Mouse (Mus musculus): ENCODE data around the gene Mapk11. TPM values are rescaled to one million over a fixed set of nuclear protein-coding genes. Genes with fewer than 3 reads are reported as not detected.

Mapk11 gene
- polyA plus RNA-seq, 1 experiment from 2014 or later = 1.9 TPM

- 86% methylated on average over 12 of the region's 12 CpGs for WGBS
- no peak for TF ChIP-seq CTCF (IDR thresholded peaks at IDR 0.05; ENCODE audit: low read depth)
- no peak overlapping the region for H3K9ac ChIP-seq (ENCODE audit: low read depth, low read length)
- H3K4me1 ChIP-seq (replicated peaks; ENCODE audit: control insufficient read depth, insufficient read depth, low read length) = no peaks in the 10 kb centered on the region
- no peaks in the 10 kb centered on the region for H3K9me3 ChIP-seq (ENCODE audit: control insufficient read depth)
- no peaks in the 10 kb centered on the region for H3K27me3 ChIP-seq (replicated peaks; ENCODE audit: control insufficient read depth, insufficient read depth, low read length)
- no peak overlapping the region for H3K4me3 ChIP-seq (ENCODE audit: low read depth, low read length)
- H3K36me3 ChIP-seq (ENCODE audit: control insufficient read depth, insufficient read depth) = peaks cover 95% of the 10 kb centered on the region
- H3K27ac ChIP-seq (ENCODE audit: low read depth, low read length) = no peak overlapping the region
- no peak for ATAC-seq
- no peak overlapping the region for H3K4me2 ChIP-seq (replicated peaks; ENCODE audit: low read depth)
Observed at GRCm38 (mm10) chr15:89100823-89101222, 48.6 kb downstream of the Mapk11 start.

- no peak for ATAC-seq
- H3K4me2 ChIP-seq (replicated peaks; ENCODE audit: low read depth) = no peak overlapping the region
Observed at GRCm38 (mm10) chr15:89098616-89099015, 50.8 kb downstream of the Mapk11 start.

GRCm38 (mm10) chr15:89097450-89097849 is 52.0 kb downstream of the Mapk11 start:
- H3K9ac ChIP-seq (ENCODE audit: low read depth, low read length) = no peak overlapping the region
- H3K9me3 ChIP-seq (ENCODE audit: control insufficient read depth) = no peaks in the 10 kb centered on the region
- WGBS = 94% methylated on average over 5 of the region's 5 CpGs
- ATAC-seq = no peak
- no peak overlapping the region for H3K27ac ChIP-seq (ENCODE audit: low read depth, low read length)
- no peak for TF ChIP-seq CTCF (IDR thresholded peaks at IDR 0.05; ENCODE audit: low read depth)
- no peaks in the 10 kb centered on the region for H3K4me1 ChIP-seq (replicated peaks; ENCODE audit: control insufficient read depth, insufficient read depth, low read length)
- no peak overlapping the region for H3K4me2 ChIP-seq (replicated peaks; ENCODE audit: low read depth)
- no peaks in the 10 kb centered on the region for H3K27me3 ChIP-seq (replicated peaks; ENCODE audit: control insufficient read depth, insufficient read depth, low read length)
- peaks cover 99% of the 10 kb centered on the region for H3K36me3 ChIP-seq (ENCODE audit: control insufficient read depth, insufficient read depth)
- no peak overlapping the region for H3K4me3 ChIP-seq (ENCODE audit: low read depth, low read length)

More at GRCm38 (mm10) chr15:89098616-89099015, 50.8 kb downstream of the Mapk11 start:
- Histone ChIP-seq H3K36me3 (ENCODE audit: control insufficient read depth, insufficient read depth) (peaks cover 97% of the 10 kb centered on the region), H3K27ac (ENCODE audit: low read depth, low read length) (no peak overlapping the region), H3K4me3 (ENCODE audit: low read depth, low read length) (no peak overlapping the region), H3K9ac (ENCODE audit: low read depth, low read length) (no peak overlapping the region), H3K4me1 (replicated peaks; ENCODE audit: control insufficient read depth, insufficient read depth, low read length) (no peaks in the 10 kb centered on the region), H3K9me3 (ENCODE audit: control insufficient read depth) (no peaks in the 10 kb centered on the region), H3K27me3 (replicated peaks; ENCODE audit: control insufficient read depth, insufficient read depth, low read length) (no peaks in the 10 kb centered on the region)
- 93% methylated on average over 7 of the region's 7 CpGs for WGBS
- no peak for TF ChIP-seq CTCF (IDR thresholded peaks at IDR 0.05; ENCODE audit: low read depth)

Small RNA genes lying within 50 kb of the gene (microRNA-seq; reads per million reads assigned to microRNA genes)
- 2.2 reads per million for gene Mir6958
- gene Mir7118 = 0.82 reads per million

Other genes starting within 250 kb of the Mapk11 start
- gene Ttll8, start 195.2 kb downstream of the Mapk11 start, polyA plus RNA-seq (2015; fragmentation: Nextera tagmentation; extraction: Ambion mirVana) = not detected in 2 replicates
- not detected in 2 replicates for gene Mlc1, start 170.6 kb downstream of the Mapk11 start, polyA plus RNA-seq (2015; fragmentation: Nextera tagmentation; extraction: Ambion mirVana)
- gene Mov10l1, start 166.7 kb downstream of the Mapk11 start, polyA plus RNA-seq (2015; fragmentation: Nextera tagmentation; extraction: Ambion mirVana) = not detected in 2 replicates
- 0.26 and 0.48 TPM in 2 replicates for gene Panx2, start 89.9 kb downstream of the Mapk11 start, polyA plus RNA-seq (2015; fragmentation: Nextera tagmentation; extraction: Ambion mirVana)
- 32.5 and 33.0 TPM in 2 replicates for gene Trabd, start 74.5 kb downstream of the Mapk11 start, polyA plus RNA-seq (2015; fragmentation: Nextera tagmentation; extraction: Ambion mirVana)
- 9.6 and 10.4 TPM in 2 replicates for gene Selenoo, start 60.5 kb downstream of the Mapk11 start, polyA plus RNA-seq (2015; fragmentation: Nextera tagmentation; extraction: Ambion mirVana)
- 3.6 and 4.2 TPM in 2 replicates for gene Tubgcp6, start 26.5 kb downstream of the Mapk11 start, polyA plus RNA-seq (2015; fragmentation: Nextera tagmentation; extraction: Ambion mirVana)
- gene Hdac10, start 20.9 kb downstream of the Mapk11 start, polyA plus RNA-seq (2015; fragmentation: Nextera tagmentation; extraction: Ambion mirVana) = 7.6 and 8.6 TPM in 2 replicates
- 2.3 and 2.7 TPM in 2 replicates for gene Mapk12, start 8.9 kb downstream of the Mapk11 start, polyA plus RNA-seq (2015; fragmentation: Nextera tagmentation; extraction: Ambion mirVana)
- 71.5 and 74.0 TPM in 2 replicates for gene Plxnb2, start 31.2 kb upstream of the Mapk11 start, polyA plus RNA-seq (2015; fragmentation: Nextera tagmentation; extraction: Ambion mirVana)
- 3.2 and 3.4 TPM in 2 replicates for gene Dennd6b, start 46.9 kb upstream of the Mapk11 start, polyA plus RNA-seq (2015; fragmentation: Nextera tagmentation; extraction: Ambion mirVana)
- 17.7 and 21.3 TPM in 2 replicates for gene Ppp6r2, start 61.9 kb upstream of the Mapk11 start, polyA plus RNA-seq (2015; fragmentation: Nextera tagmentation; extraction: Ambion mirVana)
- 22.2 and 24.2 TPM in 2 replicates for gene Sbf1, start 165.7 kb upstream of the Mapk11 start, polyA plus RNA-seq (2015; fragmentation: Nextera tagmentation; extraction: Ambion mirVana)
- gene Adm2, start 173.1 kb upstream of the Mapk11 start, polyA plus RNA-seq (2015; fragmentation: Nextera tagmentation; extraction: Ambion mirVana) = 0.14 TPM in 1 of 2 replicates, not detected in the other
- gene Miox, start 184.8 kb upstream of the Mapk11 start, polyA plus RNA-seq (2015; fragmentation: Nextera tagmentation; extraction: Ambion mirVana) = not detected in 2 replicates
- 19.1 and 20.5 TPM in 2 replicates for gene Lmf2, start 206.0 kb upstream of the Mapk11 start, polyA plus RNA-seq (2015; fragmentation: Nextera tagmentation; extraction: Ambion mirVana)
- gene Ncaph2, start 206.1 kb upstream of the Mapk11 start, polyA plus RNA-seq (2015; fragmentation: Nextera tagmentation; extraction: Ambion mirVana) = 55.2 and 65.2 TPM in 2 replicates
- gene Sco2, start 224.2 kb upstream of the Mapk11 start, polyA plus RNA-seq (2015; fragmentation: Nextera tagmentation; extraction: Ambion mirVana) = 14.6 and 18.0 TPM in 2 replicates
- gene Tymp, start 227.4 kb upstream of the Mapk11 start, polyA plus RNA-seq (2015; fragmentation: Nextera tagmentation; extraction: Ambion mirVana) = 3.6 and 4.8 TPM in 2 replicates
- gene Odf3b, start 229.7 kb upstream of the Mapk11 start, polyA plus RNA-seq (2015; fragmentation: Nextera tagmentation; extraction: Ambion mirVana) = 2.1 and 3.2 TPM in 2 replicates
- gene Klhdc7b, start 235.3 kb upstream of the Mapk11 start, polyA plus RNA-seq (2015; fragmentation: Nextera tagmentation; extraction: Ambion mirVana) = not detected in 2 replicates

Measured in intestine, postnatal 0 days (tissue).